Mouse (Mus musculus): ENCODE measurements at regions not wholly inside any gene's neighbourhood (a gene's known extent, or its start where the extent isn't known, plus 50 kb on each side); places are given as distances from the start of the nearest gene placed in this dataset.

DNA sequence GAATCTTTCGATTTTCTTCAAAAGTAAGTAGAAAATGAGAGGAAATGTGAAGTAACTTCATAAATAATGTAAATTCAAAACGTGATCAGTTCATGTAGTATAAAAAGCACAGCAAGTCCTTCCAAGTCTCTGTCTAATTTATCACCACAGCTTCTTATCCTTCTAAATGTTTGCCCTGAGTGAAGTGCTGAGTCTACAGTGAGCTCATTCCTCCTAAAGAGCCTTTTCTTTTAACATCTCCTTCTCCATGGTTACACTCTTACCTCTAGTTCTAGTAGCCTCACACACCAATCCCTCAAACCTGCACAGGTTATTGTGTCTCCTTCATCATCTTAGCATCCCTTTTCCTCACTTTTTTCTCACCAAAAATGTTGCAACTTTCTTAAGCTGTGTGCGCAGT lies 375.5 kb downstream of the Pros1 start:
- TF ChIP-seq POLR2A (IDR thresholded peaks at IDR 0.05; ENCODE audit: insufficient read depth, low read depth, low read length) (no peak), CTCF (IDR thresholded peaks at IDR 0.05) (no peak)

All from heart, adult 2 months (tissue).